ENCODE assay signal across 9 mouse cellular contexts in genomic region chr2:169723645-169724462, GRCm38 (mm10).
DNase-seq lines count a peak whose midpoint lies in the region; ATAC-seq lines count a peak whose summit lies in the region.
"Had no signal": no experiment of that assay in that cellular context is flagged by ENCODE, and none has a peak within 500 bp of the region (broad histone marks: within the 10 kb centered on the region; RNA-seq: fewer than 3 reads in every experiment).

No protein-coding gene starts in this region.

- H3K36me3 ChIP-seq in forebrain, embryonic 13.5 days (ENCODE audit: poor library complexity, severe bottlenecking) = no peaks in the 10 kb centered on the region
- no peaks in the 10 kb centered on the region for H3K36me3 ChIP-seq in hindbrain, embryonic 13.5 days
- no peaks in the 10 kb centered on the region for H3K36me3 ChIP-seq in midbrain, embryonic 16.5 days (ENCODE audit: control insufficient read depth, insufficient read depth, low read length)

- 50% methylated on average over 24 of the region's 24 CpGs for WGBS in forebrain, embryonic 13.5 days
- 55% methylated on average over 24 of the region's 24 CpGs for WGBS in hindbrain, embryonic 13.5 days
- 60% methylated on average over 24 of the region's 24 CpGs for WGBS in midbrain, embryonic 16.5 days

- H3K4me2 ChIP-seq in forebrain, embryonic 13.5 days = peak overlapping the region; percentile 20
- no peak overlapping the region for H3K4me2 ChIP-seq in hindbrain, embryonic 13.5 days
- H3K4me2 ChIP-seq in midbrain, embryonic 16.5 days (ENCODE audit: low read length) = peak overlapping the region; percentile 10; the same call in 1 of the 2 replicates

- H3K9ac ChIP-seq in forebrain, embryonic 13.5 days = peak overlapping the region; percentile 26; the same call in 1 of the 2 replicates
- no peak overlapping the region for H3K9ac ChIP-seq in hindbrain, embryonic 13.5 days
- H3K9ac ChIP-seq in midbrain, embryonic 16.5 days (ENCODE audit: low read depth, low read length) = no peak overlapping the region

- peaks cover 23% of the 10 kb centered on the region for H3K4me1 ChIP-seq in brown adipose tissue, adult 24 weeks (ENCODE audit: control insufficient read depth, insufficient read depth, insufficient read length, low read length)
- H3K4me1 ChIP-seq in forebrain, embryonic 13.5 days = peaks cover 35% of the 10 kb centered on the region
- peaks cover 42% of the 10 kb centered on the region for H3K4me1 ChIP-seq in hindbrain, embryonic 13.5 days (replicated peaks)
- H3K4me1 ChIP-seq in midbrain, embryonic 16.5 days (ENCODE audit: control insufficient read depth, insufficient read depth, low read length) = peaks cover 9% of the 10 kb centered on the region
- H3K4me1 ChIP-seq: megakaryocyte, embryonic 14.5 days had no signal

- peak; percentile 12 for DNase-seq in liver
- DNase-seq in retina, embryonic 14.5 days (ENCODE audit: low spot score) = no peak
- no peak for DNase-seq in ovary, postnatal 14 days (ENCODE audit: low spot score)
- DNase-seq in gastrocnemius, adult 8-10 months (ENCODE audit: low spot score in 2 of 2) = no peak

- peak overlapping the region; percentile 99 for H3K27ac ChIP-seq in brown adipose tissue, adult 24 weeks (replicated peaks; ENCODE audit: low read depth, low read length)
- H3K27ac ChIP-seq in forebrain, embryonic 13.5 days = peak overlapping the region; percentile 44
- H3K27ac ChIP-seq in hindbrain, embryonic 13.5 days = peak overlapping the region; percentile 77
- H3K27ac ChIP-seq in midbrain, embryonic 16.5 days (ENCODE audit: low read length) = peak overlapping the region; percentile 8; the same call in 1 of the 2 replicates

- H3K27me3 ChIP-seq in forebrain, embryonic 13.5 days = no peaks in the 10 kb centered on the region
- H3K27me3 ChIP-seq in hindbrain, embryonic 13.5 days = no peaks in the 10 kb centered on the region
- H3K27me3 ChIP-seq in midbrain, embryonic 16.5 days (ENCODE audit: control insufficient read depth, insufficient read depth, low read depth, low read length) = no peaks in the 10 kb centered on the region
- H3K27me3 ChIP-seq: megakaryocyte, embryonic 14.5 days had no signal

- no peak for ATAC-seq in forebrain, embryonic 13.5 days
- ATAC-seq in hindbrain, embryonic 13.5 days (ENCODE audit: low FRiP score) = no peak
- no peak for ATAC-seq in midbrain, embryonic 16.5 days

- peak overlapping the region; percentile 56 for H3K4me3 ChIP-seq in brown adipose tissue, adult 24 weeks (ENCODE audit: insufficient read depth, low read depth, low read length)
- no peak overlapping the region for H3K4me3 ChIP-seq in forebrain, embryonic 13.5 days
- H3K4me3 ChIP-seq in hindbrain, embryonic 13.5 days = no peak overlapping the region
- no peak overlapping the region for H3K4me3 ChIP-seq in midbrain, embryonic 16.5 days (ENCODE audit: low read depth, low read length)
- H3K4me3 ChIP-seq: megakaryocyte, embryonic 14.5 days had no signal

- H3K9me3 ChIP-seq in forebrain, embryonic 13.5 days (replicated peaks) = no peaks in the 10 kb centered on the region
- H3K9me3 ChIP-seq in hindbrain, embryonic 13.5 days = no peaks in the 10 kb centered on the region
- no peaks in the 10 kb centered on the region for H3K9me3 ChIP-seq in midbrain, embryonic 16.5 days (replicated peaks; ENCODE audit: control insufficient read depth, low read length, poor library complexity, severe bottlenecking)

Comparison
In these comparisons a context has a peak if more than half of its experiments do, and no peak if none do; other contexts are left out.
1. H3K27ac ChIP-seq: peak in every context shown above with its lines; median percentile 99 in brown adipose tissue, adult 24 weeks; 77 in hindbrain, embryonic 13.5 days; 44 in forebrain, embryonic 13.5 days; 8 in midbrain, embryonic 16.5 days.